Mouse (Mus musculus) midbrain, embryonic 10.5 days (tissue): ENCODE results near the gene Slc15a4. TPM values are rescaled to one million over a fixed set of nuclear protein-coding genes. Genes with fewer than 3 reads are reported as not detected.

Source experiments
- DNase-seq: peaks from one replicate; pipeline ENCODE4 v3.0.0-alpha.2; 2017; ENCODE audit warnings: low spot score
- H3K27ac ChIP-seq: fragments of 300-500 bp; sonication (generic); replicated peaks from 2 replicates; pipeline ENCODE4 v1.5.1; 2016; ENCODE audit warnings: mild to moderate bottlenecking
- H3K27me3 ChIP-seq: fragments of 300-500 bp; sonication (generic); 2 replicates; pipeline ENCODE4 v1.6.1; 2016; ENCODE audit warnings: low read depth, mild to moderate bottlenecking; ENCODE audit not compliant: poor library complexity, severe bottlenecking
- H3K36me3 ChIP-seq: fragments of 300-500 bp; sonication (generic); 2 replicates; pipeline ENCODE4 v1.6.1; 2016; ENCODE audit warnings: mild to moderate bottlenecking, moderate library complexity
- H3K4me1 ChIP-seq: fragments of 300-500 bp; sonication (generic); 2 replicates; pipeline ENCODE4 v1.6.1; 2016
- H3K4me3 ChIP-seq: fragments of 300-500 bp; sonication (generic); 2 replicates; pipeline ENCODE4 v1.5.1; 2016; ENCODE audit warnings: mild to moderate bottlenecking, moderate library complexity
- H3K9me3 ChIP-seq: fragments of 300-500 bp; sonication (generic); replicated peaks from 2 replicates; pipeline ENCODE4 v1.6.1; 2016; ENCODE audit warnings: mild to moderate bottlenecking
- WGBS: fragments of 180-500 bp; shearing (Covaris S2); methylation state at CpG from one replicate; pipeline ENCODE4 v1.1.7; 2016; 5-methylcytosine and 5-hydroxymethylcytosine counted together
- polyA plus RNA-seq: library from polyadenylated mRNA; unstranded; fragments of >200 nt; fragmentation: Nextera tagmentation; extraction: Ambion mirVana; gene quantifications from 2 replicates; pipeline ENCODE4 v1.2.1, GENCODE M21; 2016

Slc15a4 gene
- polyA plus RNA-seq = 23.8 and 26.1 TPM in 2 replicates

DNA sequence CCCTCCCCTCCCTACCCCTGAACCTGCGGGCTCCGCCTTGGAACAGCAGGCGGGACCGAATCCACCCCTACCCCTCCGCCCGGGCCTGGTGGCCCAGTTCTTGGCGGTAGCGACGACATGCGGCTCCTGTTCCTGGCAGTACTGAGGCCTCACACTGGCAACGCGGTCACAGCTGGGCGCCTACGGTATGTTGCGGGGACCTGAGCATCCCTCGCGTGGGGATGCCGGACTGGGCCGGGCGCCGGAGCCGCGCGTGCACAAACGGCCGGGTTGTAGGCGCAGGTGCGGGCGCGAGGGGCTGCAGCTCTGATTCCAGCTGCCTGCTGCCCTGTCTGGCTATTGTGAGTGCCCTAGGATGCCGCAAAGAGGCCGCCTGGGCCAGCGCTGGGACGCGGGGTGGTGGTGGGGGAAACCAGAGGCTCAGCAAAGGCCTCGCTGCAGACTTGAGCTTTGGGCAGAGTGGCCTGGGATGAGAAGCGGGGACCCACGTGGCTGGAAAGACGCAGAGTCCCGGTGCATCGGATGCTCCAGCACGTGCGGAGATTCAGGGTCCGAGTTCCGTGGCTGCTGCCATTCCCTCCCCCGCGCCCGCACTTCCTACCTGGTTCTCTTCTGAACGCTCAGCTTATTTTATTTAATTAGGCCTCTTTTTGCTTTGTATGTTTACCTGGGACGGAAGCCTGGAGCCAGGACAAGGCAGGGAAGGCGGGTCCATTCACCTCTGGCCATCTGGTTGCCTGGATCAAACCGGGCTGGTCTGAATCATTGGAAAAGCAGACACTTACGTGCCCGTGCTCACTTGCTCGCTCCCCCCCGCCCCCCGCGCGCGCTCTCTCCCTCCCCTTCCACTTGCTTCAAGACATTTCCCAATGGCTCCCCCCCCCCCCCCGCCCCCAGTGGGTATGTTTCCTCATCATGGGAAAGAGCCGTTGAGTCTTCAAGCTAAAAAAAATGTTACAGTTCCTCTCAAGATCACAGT lies at the start of gene Slc15a4, which contains the start of gene Glt1d1:
TSS of gene Slc15a4 (minus strand) at position 731 of the 979 bp plus-strand sequence.
TSS of gene Glt1d1 (plus strand) at position 96 of the 979 bp plus-strand sequence.
- H3K27ac ChIP-seq = peak within 1 kb of the TSS; percentile 84
- peak; percentile 67 for DNase-seq
- WGBS = under 1% methylated on average over 61 of the region's 62 CpGs
- H3K4me1 ChIP-seq = peaks cover 20% of the 10 kb centered on the region
- H3K4me3 ChIP-seq = peak within 1 kb of the TSS; percentile 63
- H3K9me3 ChIP-seq = no peaks in the 10 kb centered on the region
- no peaks in the 10 kb centered on the region for H3K36me3 ChIP-seq
- peaks cover 27% of the 10 kb centered on the region for H3K27me3 ChIP-seq

DNA sequence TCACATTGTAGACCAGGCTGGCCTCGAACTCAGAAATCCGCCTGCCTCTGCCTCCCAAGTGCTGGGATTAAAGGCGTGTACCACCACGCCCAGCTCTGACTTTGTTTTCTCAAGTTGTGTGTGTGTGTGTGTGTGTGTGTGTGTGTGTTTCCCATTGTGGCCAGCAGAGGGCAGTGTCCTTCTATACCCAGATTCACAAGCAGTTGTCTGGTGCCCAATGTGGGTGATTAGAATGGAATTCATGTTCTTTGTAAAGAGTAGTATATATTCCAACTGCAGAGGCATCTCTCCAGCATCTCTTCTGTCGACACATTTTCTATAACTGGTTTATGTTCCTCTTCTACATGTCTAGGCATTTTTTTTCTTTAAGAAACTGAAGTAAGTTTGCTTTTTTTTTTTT lies 45.8 kb upstream of the Slc15a4 start:
- Histone ChIP-seq H3K27ac (no peak overlapping the region), H3K4me1 (no peaks in the 10 kb centered on the region), H3K27me3 (no peaks in the 10 kb centered on the region), H3K9me3 (peaks cover 11% of the 10 kb centered on the region), H3K4me3 (no peak overlapping the region), H3K36me3 (peaks cover 19% of the 10 kb centered on the region)
- WGBS = 94% methylated on average over 5 of the region's 5 CpGs
- no peak for DNase-seq

DNA sequence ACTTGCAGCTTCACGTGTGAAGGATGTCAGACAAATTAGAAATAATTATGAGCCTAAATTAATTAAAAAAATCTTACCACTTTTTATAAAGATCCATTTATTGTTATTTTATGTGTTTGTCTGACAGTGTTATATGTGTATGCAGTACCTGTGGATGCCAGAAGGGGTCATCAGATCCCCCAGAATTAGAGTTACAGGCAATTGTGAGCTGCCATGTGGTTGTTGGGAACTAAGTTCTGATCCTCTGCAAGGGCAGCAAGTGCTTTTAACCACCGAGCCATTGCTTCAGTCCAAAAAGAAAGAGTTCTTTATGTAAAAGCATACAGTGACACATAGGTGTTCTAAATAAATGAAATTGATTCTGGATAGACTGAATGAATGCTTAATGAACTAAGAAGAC lies 44.9 kb upstream of the Slc15a4 start:
- Histone ChIP-seq H3K4me3 (no peak overlapping the region), H3K4me1 (no peaks in the 10 kb centered on the region), H3K36me3 (peaks cover 17% of the 10 kb centered on the region), H3K9me3 (peaks cover 11% of the 10 kb centered on the region), H3K27ac (no peak overlapping the region), H3K27me3 (no peaks in the 10 kb centered on the region)
- 90% methylated on average over 2 of the region's 2 CpGs for WGBS
- no peak for DNase-seq

DNA sequence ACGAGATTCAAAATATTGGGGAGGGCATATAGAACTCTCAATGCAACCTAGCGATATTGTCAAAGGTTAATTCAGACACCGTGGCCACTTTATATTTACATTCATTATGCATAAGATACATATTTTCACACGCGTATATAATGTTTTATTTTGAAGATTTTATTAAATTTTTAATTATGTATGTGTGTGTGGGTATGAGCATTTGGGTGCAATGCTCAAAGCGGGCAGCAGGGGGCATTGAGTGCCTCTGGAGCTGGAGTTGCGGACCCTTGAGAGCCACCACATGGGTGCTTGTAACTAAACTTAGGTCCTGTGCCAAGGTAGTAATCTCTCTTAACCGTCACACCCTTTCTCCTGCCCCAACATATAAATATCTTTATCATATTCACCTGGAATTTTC lies 41.2 kb upstream of the Slc15a4 start:
- no peak overlapping the region for H3K4me3 ChIP-seq
- H3K27ac ChIP-seq = no peak overlapping the region
- H3K9me3 ChIP-seq = peaks cover 11% of the 10 kb centered on the region
- peaks cover 17% of the 10 kb centered on the region for H3K36me3 ChIP-seq
- DNase-seq = no peak
- peaks cover 12% of the 10 kb centered on the region for H3K4me1 ChIP-seq
- no peaks in the 10 kb centered on the region for H3K27me3 ChIP-seq
- WGBS = 96% methylated on average over 8 of the region's 8 CpGs

DNA sequence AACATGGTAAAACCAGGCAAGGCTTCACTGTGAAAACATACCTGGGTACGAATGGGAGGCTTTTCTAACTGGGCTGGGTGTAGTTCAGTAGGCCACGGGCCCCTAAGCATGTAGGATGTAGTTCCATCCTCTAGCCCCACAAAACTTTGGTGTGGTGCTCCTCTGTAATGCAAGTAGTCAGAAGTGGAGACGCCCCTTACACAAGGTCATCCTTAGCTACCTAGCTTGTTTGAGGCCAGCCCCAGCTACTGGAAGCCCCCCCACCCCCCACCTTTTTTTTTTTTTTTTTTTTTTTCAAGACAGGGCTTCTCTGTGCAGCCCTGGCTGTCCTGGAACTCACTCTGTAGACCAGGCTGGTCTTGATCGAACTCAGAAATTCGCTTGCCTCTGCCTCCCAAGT lies 28.3 kb upstream of the Slc15a4 start:
- peaks cover 10% of the 10 kb centered on the region for H3K9me3 ChIP-seq
- no peaks in the 10 kb centered on the region for H3K4me1 ChIP-seq
- no peak overlapping the region for H3K27ac ChIP-seq
- H3K4me3 ChIP-seq = no peak overlapping the region
- no peak for DNase-seq
- no peaks in the 10 kb centered on the region for H3K27me3 ChIP-seq
- 89% methylated on average over 5 of the region's 5 CpGs for WGBS
- peaks cover 11% of the 10 kb centered on the region for H3K36me3 ChIP-seq

DNA sequence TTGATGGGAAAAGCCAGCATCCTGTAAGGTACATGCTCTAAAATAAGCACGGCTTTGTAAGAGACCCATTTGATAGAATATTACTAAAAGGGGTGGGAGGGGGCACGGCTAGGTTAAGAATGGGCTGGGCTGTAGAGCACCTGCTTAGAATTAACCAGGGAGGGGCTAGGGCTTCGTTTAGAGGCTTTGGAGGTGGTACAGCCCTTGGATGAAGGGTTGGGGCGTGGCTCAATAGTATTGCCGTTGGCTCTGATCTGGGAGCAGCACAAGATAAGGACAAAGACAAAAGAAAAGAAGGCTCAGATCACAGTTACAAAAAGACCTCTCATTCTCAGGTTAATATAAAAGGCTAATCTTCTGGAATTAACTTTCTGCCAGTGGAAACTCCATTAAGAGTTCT lies 27.6 kb upstream of the Slc15a4 start:
- peaks cover 10% of the 10 kb centered on the region for H3K9me3 ChIP-seq
- 77% methylated on average over 5 of the region's 5 CpGs for WGBS
- no peak overlapping the region for H3K4me3 ChIP-seq
- DNase-seq = no peak
- no peaks in the 10 kb centered on the region for H3K4me1 ChIP-seq
- H3K27me3 ChIP-seq = no peaks in the 10 kb centered on the region
- H3K27ac ChIP-seq = no peak overlapping the region
- H3K36me3 ChIP-seq = peaks cover 11% of the 10 kb centered on the region

DNA sequence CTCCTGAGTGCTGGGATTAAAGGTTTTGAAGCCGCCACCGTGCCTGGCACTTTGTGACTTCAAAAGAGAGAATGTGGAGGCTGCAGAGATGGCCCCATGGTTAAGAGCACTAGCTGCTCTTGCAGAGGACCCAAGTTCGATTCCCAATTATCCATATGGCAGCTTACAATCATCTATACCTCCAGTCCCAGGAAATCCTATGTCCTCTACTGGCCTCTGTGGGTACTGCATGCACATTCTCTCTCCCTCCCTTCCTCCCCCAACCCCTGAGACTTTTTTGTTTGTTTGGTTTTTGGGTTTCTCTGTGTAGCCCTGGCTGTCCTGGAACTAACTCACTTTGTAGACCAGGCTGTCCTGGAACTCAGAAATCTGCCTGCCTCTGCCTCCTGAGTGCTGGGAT lies 26.6 kb upstream of the Slc15a4 start:
- WGBS = 87% methylated on average over 3 of the region's 3 CpGs
- H3K9me3 ChIP-seq = peaks cover 10% of the 10 kb centered on the region
- DNase-seq = no peak

DNA sequence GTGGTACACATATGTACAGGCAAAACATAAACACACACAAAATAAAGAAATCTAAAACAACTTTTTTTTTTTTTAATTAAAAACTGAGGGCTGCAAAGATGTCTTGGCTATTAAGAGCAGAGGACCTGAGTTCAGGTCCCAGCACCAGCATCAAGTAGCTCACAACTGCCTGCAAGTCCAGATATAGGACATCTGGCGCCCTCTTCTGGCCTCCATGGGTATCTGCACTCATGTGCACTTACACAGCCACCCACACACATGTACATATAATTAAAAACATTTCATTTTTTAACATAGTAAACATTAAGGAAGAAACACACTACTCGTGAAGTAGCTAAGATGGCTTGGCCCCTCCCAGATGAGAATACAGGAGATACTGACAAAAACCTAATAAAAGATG lies 25.6 kb upstream of the Slc15a4 start:
- Histone ChIP-seq H3K9me3 (peaks cover 10% of the 10 kb centered on the region), H3K4me1 (no peaks in the 10 kb centered on the region), H3K27ac (no peak overlapping the region), H3K36me3 (peaks cover 12% of the 10 kb centered on the region), H3K4me3 (no peak overlapping the region), H3K27me3 (no peaks in the 10 kb centered on the region)
- no peak for DNase-seq
- WGBS = 83% methylated on average over 2 of the region's 2 CpGs

More for the DNA sequence above, 26.6 kb upstream of the Slc15a4 start:
- Histone ChIP-seq H3K4me3 (no peak overlapping the region), H3K36me3 (peaks cover 11% of the 10 kb centered on the region), H3K4me1 (no peaks in the 10 kb centered on the region), H3K27me3 (no peaks in the 10 kb centered on the region), H3K27ac (no peak overlapping the region)

DNA sequence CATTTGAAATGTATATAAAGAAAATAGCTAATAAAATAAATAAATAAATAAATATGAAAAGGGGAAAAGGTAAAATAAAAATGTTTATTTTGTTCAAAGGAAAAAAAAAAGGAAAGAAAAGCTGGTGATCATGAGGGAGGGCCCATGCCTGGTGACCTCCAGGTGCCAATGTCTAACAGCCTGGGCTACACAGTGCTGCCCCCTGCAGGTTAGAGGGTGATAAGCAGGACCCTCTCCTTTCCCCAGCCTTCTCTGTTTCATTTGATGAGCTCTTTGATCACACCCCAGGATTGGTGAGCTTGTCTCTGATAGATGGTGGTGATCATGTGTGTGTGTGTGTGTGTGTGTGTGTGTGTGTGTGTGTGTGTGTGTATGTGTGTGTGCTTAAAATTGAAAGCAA lies 16.4 kb upstream of the Slc15a4 start:
- Histone ChIP-seq H3K27ac (no peak overlapping the region), H3K4me3 (no peak overlapping the region), H3K27me3 (no peaks in the 10 kb centered on the region), H3K4me1 (no peaks in the 10 kb centered on the region), H3K36me3 (peaks cover 22% of the 10 kb centered on the region), H3K9me3 (peaks cover 3% of the 10 kb centered on the region; the same call in 1 of the 2 replicates)
- DNase-seq = no peak

DNA sequence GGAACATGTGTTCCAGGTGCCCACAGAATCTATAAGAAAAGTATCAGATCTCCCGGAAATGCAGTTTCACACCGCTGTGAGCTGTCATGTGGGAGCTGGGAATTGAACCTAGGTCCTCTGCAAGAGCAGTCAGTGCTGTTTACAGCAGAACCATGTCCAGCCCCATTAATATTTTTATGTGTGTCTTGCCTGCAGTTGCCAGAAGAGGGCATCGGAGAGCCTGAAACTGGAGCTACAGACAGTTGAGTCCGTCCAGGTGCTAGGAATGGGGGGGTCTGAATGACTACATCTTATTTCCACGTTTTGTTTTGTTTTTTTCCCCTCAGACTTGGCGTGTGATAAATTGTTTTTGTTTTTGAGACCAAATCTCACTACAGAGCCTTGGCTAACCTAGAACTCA lies 15.3 kb upstream of the Slc15a4 start:
- Histone ChIP-seq H3K9me3 (peaks cover 10% of the 10 kb centered on the region; the same call in 1 of the 2 replicates), H3K4me1 (no peaks in the 10 kb centered on the region), H3K4me3 (no peak overlapping the region), H3K27ac (no peak overlapping the region), H3K27me3 (no peaks in the 10 kb centered on the region), H3K36me3 (peaks cover 19% of the 10 kb centered on the region)
- no peak for DNase-seq
- 79% methylated on average over 6 of the region's 6 CpGs for WGBS

DNA sequence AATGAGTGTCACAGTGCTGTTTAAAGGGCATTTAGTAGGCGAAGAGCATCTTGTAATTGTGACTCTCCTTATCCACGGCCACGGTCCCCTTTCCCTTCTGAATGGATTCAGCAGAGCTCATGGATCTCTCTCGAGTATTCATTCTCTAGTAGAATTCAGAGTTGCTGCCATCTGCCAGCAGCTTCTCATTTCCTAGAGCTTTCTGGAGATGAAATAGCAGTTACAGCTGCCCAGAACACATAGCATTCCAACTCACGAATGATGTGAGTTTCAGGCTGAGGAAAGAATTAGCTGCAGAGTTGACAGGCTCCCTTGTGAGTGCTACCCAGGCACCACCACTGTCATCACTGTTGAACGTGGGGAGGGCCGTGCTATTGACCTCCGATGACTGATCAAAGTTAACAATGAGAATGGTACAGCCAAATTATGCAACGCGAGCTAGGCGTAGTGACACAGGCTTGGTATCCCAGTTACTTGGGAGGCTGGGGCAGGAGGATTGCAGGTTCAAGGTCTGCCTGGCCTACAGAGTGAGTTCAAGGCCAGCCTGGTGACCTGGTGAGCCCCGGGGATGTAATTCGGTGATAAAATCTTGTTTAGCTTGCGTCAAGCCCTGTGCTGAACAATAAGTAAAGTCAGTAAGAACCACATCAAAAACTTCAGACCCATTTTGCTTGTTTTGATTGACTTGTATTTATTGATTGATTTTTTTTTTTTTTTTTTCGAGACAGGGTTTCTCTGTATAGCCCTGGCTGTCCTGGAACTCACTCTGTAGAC lies 8.7 kb upstream of the Slc15a4 start:
- Histone ChIP-seq H3K27me3 (no peaks in the 10 kb centered on the region), H3K9me3 (peaks cover 29% of the 10 kb centered on the region), H3K4me1 (no peaks in the 10 kb centered on the region), H3K4me3 (no peak overlapping the region), H3K36me3 (peaks cover 16% of the 10 kb centered on the region), H3K27ac (no peak overlapping the region)
- WGBS = 92% methylated on average over 15 of the region's 15 CpGs
- no peak for DNase-seq

DNA sequence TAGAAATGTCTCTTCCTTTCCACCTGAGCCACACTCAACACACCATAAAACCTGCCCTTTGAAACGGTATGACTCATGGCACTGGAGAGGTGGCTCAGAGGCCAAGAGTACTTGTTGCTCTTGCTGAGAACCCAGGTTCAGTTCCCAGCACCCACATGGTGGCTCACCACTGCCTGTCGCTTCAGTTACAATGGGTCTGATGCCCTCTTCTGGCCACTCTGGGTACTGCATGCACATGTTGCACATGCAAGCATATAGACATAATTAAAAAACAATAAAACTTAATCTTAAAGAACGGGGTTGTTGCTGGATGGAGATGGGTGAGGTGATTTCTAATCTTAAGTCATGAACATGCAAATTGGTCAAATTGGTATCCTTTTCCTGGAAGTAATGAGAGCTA lies 7.7 kb upstream of the Slc15a4 start:
- no peak for DNase-seq

More for the DNA sequence above, 7.7 kb upstream of the Slc15a4 start:
- Histone ChIP-seq H3K27me3 (no peaks in the 10 kb centered on the region), H3K36me3 (peaks cover 16% of the 10 kb centered on the region), H3K4me3 (no peak overlapping the region), H3K27ac (no peak overlapping the region), H3K4me1 (no peaks in the 10 kb centered on the region), H3K9me3 (peaks cover 29% of the 10 kb centered on the region)
- WGBS = 93% methylated on average over 3 of the region's 3 CpGs
